Mouse (Mus musculus) liver, adult 2 months (tissue): ENCODE measurements at regions not wholly inside any gene's neighbourhood (a gene's known extent, or its start where the extent isn't known, plus 50 kb on each side); places are given as distances from the start of the nearest gene placed in this dataset.

Experiments used
- CTCF ChIP-seq: fragments of 200-500 bp; IDR thresholded peaks from 2 replicates; pipeline ENCODE4 v1.5.1; 2011; ENCODE audit warnings: low read depth, low read length, control low read depth
- POLR2A ChIP-seq: fragments of 200-500 bp; IDR thresholded peaks from 2 replicates; pipeline ENCODE4 v1.6.1; 2011; ENCODE audit warnings: low read length, control low read depth; ENCODE audit not compliant: insufficient read depth; ENCODE audit errors: extremely low read depth

GRCm38 (mm10) chr19:25923727-25924384 lies 251.6 kb downstream of the Dmrt2 start:
- TF ChIP-seq CTCF (no peak), POLR2A (no peak)
